In genomic region chr12:85095859-85096258, GRCm38 (mm10) we compare ENCODE assay signal across 24 mouse cellular contexts.
"Had no signal": no experiment of that assay in that cellular context is flagged by ENCODE, and none has a peak within 500 bp of the region (broad histone marks: within the 10 kb centered on the region; RNA-seq: fewer than 3 reads in every experiment).

No protein-coding gene starts in this region.

- H3K36me3 ChIP-seq: heart, embryonic 13.5 days; heart, embryonic 15.5 days; hindbrain, embryonic 13.5 days; hindbrain, embryonic 15.5 days; kidney, embryonic 15.5 days; limb, embryonic 15.5 days had no signal

- ATAC-seq: forebrain, postnatal 0 days; hindbrain, postnatal 0 days; intestine, embryonic 16.5 days had no signal

- H3K4me2 ChIP-seq: heart, embryonic 11.5 days; heart, embryonic 13.5 days; heart, embryonic 15.5 days; hindbrain, embryonic 13.5 days; hindbrain, embryonic 15.5 days; kidney, embryonic 15.5 days; limb, embryonic 13.5 days; limb, embryonic 15.5 days had no signal

- H3K4me3 ChIP-seq: heart, adult 2 months; heart, embryonic 13.5 days; heart, embryonic 15.5 days; hindbrain, embryonic 13.5 days; hindbrain, embryonic 15.5 days; kidney, embryonic 15.5 days; limb, embryonic 13.5 days; limb, embryonic 15.5 days had no signal

- H3K9ac ChIP-seq: forebrain, postnatal 0 days; heart, embryonic 13.5 days; heart, embryonic 15.5 days; hindbrain, embryonic 13.5 days; hindbrain, embryonic 15.5 days; kidney, embryonic 15.5 days; limb, embryonic 13.5 days; limb, embryonic 15.5 days had no signal

- H3K9me3 ChIP-seq: heart, embryonic 13.5 days; heart, embryonic 15.5 days; hindbrain, embryonic 13.5 days; hindbrain, embryonic 15.5 days; kidney, embryonic 15.5 days; limb, embryonic 13.5 days; limb, embryonic 15.5 days had no signal

- H3K27me3 ChIP-seq: heart, embryonic 13.5 days; heart, embryonic 15.5 days; hindbrain, embryonic 13.5 days; hindbrain, embryonic 15.5 days; kidney, embryonic 15.5 days; limb, embryonic 13.5 days; limb, embryonic 15.5 days had no signal

- H3K27ac ChIP-seq: heart, adult 2 months; heart, embryonic 13.5 days; heart, embryonic 15.5 days; hindbrain, embryonic 13.5 days; hindbrain, embryonic 15.5 days; hindbrain, postnatal 0 days; kidney, embryonic 15.5 days; kidney, postnatal 0 days; limb, embryonic 13.5 days; limb, embryonic 15.5 days had no signal

- DNase-seq: forebrain, postnatal 0 days; gastrocnemius, postnatal 14 days; gastrocnemius, postnatal 36 days; heart, adult 2 months; heart, postnatal 14 days; heart, postnatal 36 days; kidney, adult 11 months; kidney, adult 2 months; kidney, adult 9 months; kidney, postnatal 14 days; kidney, postnatal 36 days; layer of hippocampus, adult 9-11 months; layer of hippocampus, postnatal 36 days had no signal
